Comparison of ENCODE assay signal across 28 mouse cellular contexts in the genomic region with DNA sequence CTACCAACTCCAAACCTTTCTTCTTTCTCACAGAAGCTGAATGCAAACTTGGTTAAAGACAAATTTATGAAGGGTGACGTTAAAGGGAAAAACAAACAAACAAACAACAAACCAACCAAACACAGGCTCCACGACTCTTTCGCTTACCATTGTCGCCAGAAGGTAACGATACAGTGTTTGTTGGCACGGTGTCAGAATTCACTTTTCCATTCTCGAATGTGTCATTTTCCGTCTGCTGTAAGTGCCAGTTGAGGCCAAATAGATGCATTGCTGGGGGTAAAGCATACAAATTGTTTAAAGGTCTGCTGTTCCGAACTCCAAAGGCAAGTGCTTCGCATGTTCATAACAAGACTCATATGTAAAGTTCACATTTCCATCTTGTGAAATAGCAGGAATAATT.
A peak's percentile ranks its signal among the peaks of the same experiment; 100 is the strongest.
DNase-seq lines count a peak whose midpoint lies in the region; ATAC-seq and TF ChIP-seq lines count a peak whose summit lies in the region.
"Had no signal": no experiment of that assay in that cellular context is flagged by ENCODE, and none has a peak within 500 bp of the region (broad histone marks: within the 10 kb centered on the region; RNA-seq: fewer than 3 reads in every experiment).

No protein-coding gene starts in this region.

- H3K36me3 ChIP-seq in embryonic facial prominence, embryonic 14.5 days (ENCODE audit: control insufficient read depth, insufficient read depth, low read length), result 0 out of 2 replicates have a peak, but pooled peaks cover 13% of the 10 kb centered on the region
- H3K36me3 ChIP-seq in embryonic facial prominence, embryonic 10.5 days (replicated peaks), result peaks cover 48% of the 10 kb centered on the region
- H3K36me3 ChIP-seq in forebrain, embryonic 16.5 days (ENCODE audit: control insufficient read depth, insufficient read depth), result no peaks in the 10 kb centered on the region
- H3K36me3 ChIP-seq in forebrain, embryonic 11.5 days (ENCODE audit: control insufficient read depth, insufficient read depth, low read length), result no peaks in the 10 kb centered on the region
- H3K36me3 ChIP-seq in hindbrain, embryonic 12.5 days, result no peaks in the 10 kb centered on the region
- no peaks in the 10 kb centered on the region for H3K36me3 ChIP-seq in hindbrain, postnatal 0 days (ENCODE audit: insufficient read depth, low read length)
- peaks cover 7% of the 10 kb centered on the region; the same call in 1 of the 2 replicates for H3K36me3 ChIP-seq in embryonic facial prominence, embryonic 15.5 days
- H3K36me3 ChIP-seq: embryonic facial prominence, embryonic 12.5 days; G1E; heart, embryonic 10.5 days; heart, embryonic 13.5 days; hindbrain, embryonic 13.5 days had no signal

- H3K27me3 ChIP-seq in embryonic facial prominence, embryonic 14.5 days (replicated peaks; ENCODE audit: control insufficient read depth, insufficient read depth, low read length), result no peaks in the 10 kb centered on the region
- H3K27me3 ChIP-seq in embryonic facial prominence, embryonic 10.5 days (replicated peaks; ENCODE audit: low read depth, poor library complexity, severe bottlenecking), result no peaks in the 10 kb centered on the region
- H3K27me3 ChIP-seq in forebrain, embryonic 16.5 days (replicated peaks; ENCODE audit: control insufficient read depth, insufficient read depth, low read length), result no peaks in the 10 kb centered on the region
- no peaks in the 10 kb centered on the region for H3K27me3 ChIP-seq in forebrain, embryonic 11.5 days (ENCODE audit: control insufficient read depth, insufficient read depth, low read length)
- H3K27me3 ChIP-seq in hindbrain, embryonic 12.5 days, result no peaks in the 10 kb centered on the region
- no peaks in the 10 kb centered on the region for H3K27me3 ChIP-seq in hindbrain, postnatal 0 days (ENCODE audit: insufficient read depth, low read length)
- H3K27me3 ChIP-seq in embryonic facial prominence, embryonic 15.5 days, result no peaks in the 10 kb centered on the region
- H3K27me3 ChIP-seq: CH12.LX; embryonic facial prominence, embryonic 12.5 days; heart, embryonic 13.5 days; hindbrain, embryonic 13.5 days had no signal

- no peaks in the 10 kb centered on the region for H3K4me1 ChIP-seq in embryonic facial prominence, embryonic 14.5 days (ENCODE audit: control insufficient read depth, insufficient read depth, low read length)
- no peaks in the 10 kb centered on the region for H3K4me1 ChIP-seq in embryonic facial prominence, embryonic 10.5 days
- peaks cover 11% of the 10 kb centered on the region; the same call in 1 of the 2 replicates for H3K4me1 ChIP-seq in forebrain, embryonic 16.5 days (replicated peaks; ENCODE audit: control insufficient read depth, insufficient read depth, low read length)
- no peaks in the 10 kb centered on the region for H3K4me1 ChIP-seq in forebrain, embryonic 11.5 days (replicated peaks; ENCODE audit: control insufficient read depth, insufficient read depth, low read length)
- H3K4me1 ChIP-seq in hindbrain, embryonic 12.5 days, result no peaks in the 10 kb centered on the region; the same call in 1 of the 2 replicates
- no peaks in the 10 kb centered on the region for H3K4me1 ChIP-seq in hindbrain, postnatal 0 days (ENCODE audit: insufficient read depth, low read length)
- H3K4me1 ChIP-seq in embryonic facial prominence, embryonic 15.5 days, result peaks cover 11% of the 10 kb centered on the region
- H3K4me1 ChIP-seq: embryonic facial prominence, embryonic 12.5 days; heart, embryonic 10.5 days; heart, embryonic 13.5 days had no signal

- no peak for ATAC-seq in embryonic facial prominence, embryonic 14.5 days (ENCODE audit: low read depth)
- ATAC-seq in forebrain, embryonic 16.5 days, result peak; percentile 52
- ATAC-seq in forebrain, embryonic 11.5 days (replicated peaks; ENCODE audit: low FRiP score), result no peak
- ATAC-seq in hindbrain, embryonic 12.5 days (ENCODE audit: low FRiP score), result no peak
- no peak for ATAC-seq in hindbrain, postnatal 0 days
- ATAC-seq in embryonic facial prominence, embryonic 15.5 days (ENCODE audit: insufficient number of reproducible peaks, low FRiP score, low TSS enrichment, low read depth), result no peak
- ATAC-seq: hindbrain, embryonic 16.5 days; inflammation-experienced regulatory T-cells, adult 6 months; intestine, embryonic 16.5 days; Patski had no signal

- no peak overlapping the region for H3K4me2 ChIP-seq in embryonic facial prominence, embryonic 14.5 days (ENCODE audit: low read depth, low read length)
- no peak overlapping the region for H3K4me2 ChIP-seq in forebrain, embryonic 16.5 days (ENCODE audit: low read length)
- H3K4me2 ChIP-seq in forebrain, embryonic 11.5 days (ENCODE audit: low read depth, low read length, severe bottlenecking), result no peak overlapping the region
- no peak overlapping the region for H3K4me2 ChIP-seq in hindbrain, embryonic 12.5 days (replicated peaks)
- no peak overlapping the region for H3K4me2 ChIP-seq in hindbrain, postnatal 0 days (ENCODE audit: low read depth, low read length)
- H3K4me2 ChIP-seq in embryonic facial prominence, embryonic 15.5 days (replicated peaks), result no peak overlapping the region; the same call in 1 of the 2 replicates
- H3K4me2 ChIP-seq: embryonic facial prominence, embryonic 12.5 days; heart, embryonic 13.5 days; hindbrain, embryonic 13.5 days had no signal

- peak; percentile 40 for DNase-seq in embryonic facial prominence, embryonic 14.5 days (ENCODE audit: low spot score)
- DNase-seq in embryonic facial prominence, embryonic 10.5 days (ENCODE audit: low spot score), result no peak
- no peak for DNase-seq in forebrain, embryonic 11.5 days (ENCODE audit: low spot score)
- DNase-seq in hindbrain, postnatal 0 days (ENCODE audit: low spot score), result no peak
- DNase-seq: adrenal gland, postnatal 10 days; adrenal gland, postnatal 36 days; B cell, adult 2 months; cerebellum, adult 11 months; cerebellum, adult 2 months; cerebellum, adult 9-11 months; gastrocnemius, postnatal 25 days; heart, adult 2 months; heart, postnatal 14 days; kidney, adult 18-20 months; kidney, adult 9 months had no signal

- 63% methylated on average over 10 of the region's 10 CpGs for WGBS in embryonic facial prominence, embryonic 14.5 days
- 92% methylated on average over 10 of the region's 10 CpGs for WGBS in embryonic facial prominence, embryonic 10.5 days
- WGBS in forebrain, embryonic 16.5 days, result 50% methylated on average over 10 of the region's 10 CpGs
- WGBS in forebrain, embryonic 11.5 days, result 90% methylated on average over 10 of the region's 10 CpGs
- 86% methylated on average over 10 of the region's 10 CpGs for WGBS in hindbrain, embryonic 12.5 days
- 52% methylated on average over 10 of the region's 10 CpGs for WGBS in hindbrain, postnatal 0 days
- 46% methylated on average over 10 of the region's 10 CpGs for whole genome bisulfite sequencing in embryonic facial prominence, embryonic 15.5 days

- no peak overlapping the region for H3K27ac ChIP-seq in embryonic facial prominence, embryonic 14.5 days (replicated peaks; ENCODE audit: low read depth, low read length)
- H3K27ac ChIP-seq in embryonic facial prominence, embryonic 10.5 days (replicated peaks), result no peak overlapping the region
- no peak overlapping the region for H3K27ac ChIP-seq in forebrain, embryonic 16.5 days (ENCODE audit: low read length)
- no peak overlapping the region for H3K27ac ChIP-seq in forebrain, embryonic 11.5 days (ENCODE audit: low read depth, low read length)
- 0 out of 2 replicates have a peak overlapping the region, but pooled peaks have one; percentile 4 for H3K27ac ChIP-seq in hindbrain, embryonic 12.5 days
- no peak overlapping the region for H3K27ac ChIP-seq in hindbrain, postnatal 0 days
- 0 out of 2 replicates have a peak overlapping the region, but pooled peaks have one; percentile 4 for H3K27ac ChIP-seq in embryonic facial prominence, embryonic 15.5 days (replicated peaks)
- H3K27ac ChIP-seq: embryonic facial prominence, embryonic 12.5 days; heart, adult 2 months; heart, embryonic 10.5 days; heart, embryonic 13.5 days; hindbrain, embryonic 13.5 days had no signal

- no peaks in the 10 kb centered on the region for H3K9me3 ChIP-seq in embryonic facial prominence, embryonic 14.5 days (ENCODE audit: control insufficient read depth, low read length)
- H3K9me3 ChIP-seq in embryonic facial prominence, embryonic 10.5 days, result no peaks in the 10 kb centered on the region
- H3K9me3 ChIP-seq in forebrain, embryonic 16.5 days (ENCODE audit: control insufficient read depth, low read length), result no peaks in the 10 kb centered on the region
- no peaks in the 10 kb centered on the region for H3K9me3 ChIP-seq in forebrain, embryonic 11.5 days (ENCODE audit: control insufficient read depth, low read length)
- no peaks in the 10 kb centered on the region for H3K9me3 ChIP-seq in hindbrain, embryonic 12.5 days (replicated peaks)
- H3K9me3 ChIP-seq in hindbrain, postnatal 0 days (ENCODE audit: low read length), result no peaks in the 10 kb centered on the region
- H3K9me3 ChIP-seq in embryonic facial prominence, embryonic 15.5 days (replicated peaks), result no peaks in the 10 kb centered on the region
- H3K9me3 ChIP-seq: embryonic facial prominence, embryonic 12.5 days; heart, embryonic 10.5 days; heart, embryonic 13.5 days; hindbrain, embryonic 13.5 days had no signal

- no peak overlapping the region for H3K4me3 ChIP-seq in embryonic facial prominence, embryonic 14.5 days (ENCODE audit: low read depth, low read length)
- no peak overlapping the region for H3K4me3 ChIP-seq in embryonic facial prominence, embryonic 10.5 days
- no peak overlapping the region for H3K4me3 ChIP-seq in forebrain, embryonic 16.5 days (replicated peaks; ENCODE audit: low read length)
- no peak overlapping the region for H3K4me3 ChIP-seq in forebrain, embryonic 11.5 days (ENCODE audit: low read depth, low read length)
- H3K4me3 ChIP-seq in hindbrain, embryonic 12.5 days, result no peak overlapping the region
- no peak overlapping the region for H3K4me3 ChIP-seq in hindbrain, postnatal 0 days (ENCODE audit: low read length)
- H3K4me3 ChIP-seq in embryonic facial prominence, embryonic 15.5 days (replicated peaks), result no peak overlapping the region
- H3K4me3 ChIP-seq: embryonic facial prominence, embryonic 12.5 days; heart, adult 2 months; heart, embryonic 10.5 days; heart, embryonic 13.5 days; hindbrain, embryonic 13.5 days had no signal

- H3K9ac ChIP-seq in embryonic facial prominence, embryonic 14.5 days (ENCODE audit: low read depth, low read length), result no peak overlapping the region
- H3K9ac ChIP-seq in forebrain, embryonic 16.5 days (replicated peaks; ENCODE audit: low read depth, low read length), result no peak overlapping the region
- no peak overlapping the region for H3K9ac ChIP-seq in forebrain, embryonic 11.5 days (ENCODE audit: low read length)
- no peak overlapping the region for H3K9ac ChIP-seq in hindbrain, embryonic 12.5 days
- no peak overlapping the region for H3K9ac ChIP-seq in hindbrain, postnatal 0 days (replicated peaks; ENCODE audit: low read length)
- no peak overlapping the region for H3K9ac ChIP-seq in embryonic facial prominence, embryonic 15.5 days
- H3K9ac ChIP-seq: embryonic facial prominence, embryonic 12.5 days; heart, embryonic 13.5 days; hindbrain, embryonic 13.5 days had no signal

- TF ChIP-seq CTCF in hindbrain, postnatal 0 days (IDR thresholded peaks at IDR 0.05; ENCODE audit: low read depth), result no peak

Comparison
In these comparisons a context has a peak if more than half of its experiments do, and no peak if none do; other contexts are left out.
1. H3K27ac ChIP-seq: peak in hindbrain, embryonic 12.5 days (single experiment) and embryonic facial prominence, embryonic 15.5 days (single experiment); none in embryonic facial prominence, embryonic 14.5 days (single experiment), embryonic facial prominence, embryonic 10.5 days (single experiment), forebrain, embryonic 16.5 days (single experiment), forebrain, embryonic 11.5 days (single experiment) and hindbrain, postnatal 0 days (single experiment).